Mouse (Mus musculus) megakaryocyte, embryonic 14.5 days (primary cell): ENCODE results near the gene Sec16a.

ENCODE experiments used
- FLI1 ChIP-seq: IDR thresholded peaks from 2 replicates; pipeline ENCODE4 v1.6.1; 2012; ENCODE audit warnings: low read length, inconsistent platforms, mixed read lengths
- GATA1 ChIP-seq: IDR thresholded peaks from 3 replicates; pipeline ENCODE4 v1.6.1; 2012; ENCODE audit warnings: mixed read lengths, low read length, inconsistent platforms, borderline replicate concordance

- TF ChIP-seq GATA1 = no peak
- TF ChIP-seq FLI1 = no peak
Measured at GRCm38 (mm10) chr2:26481724-26482495, 36.9 kb upstream of the Sec16a start.
